ENCODE assay signal across 9 mouse cellular contexts in genomic region chr3:131105362-131105761, GRCm38 (mm10). TPM values are rescaled to one million over a fixed set of nuclear protein-coding genes. Genes with fewer than 3 reads are reported as not detected.
DNase-seq lines count a peak whose midpoint lies in the region; ATAC-seq and TF ChIP-seq lines count a peak whose summit lies in the region.
"Had no signal": no experiment of that assay in that cellular context is flagged by ENCODE, and none has a peak within 500 bp of the region (broad histone marks: within the 10 kb centered on the region; RNA-seq: fewer than 3 reads in every experiment).

No protein-coding gene starts in this region.

- no peak for TF ChIP-seq CTCF in midbrain, postnatal 0 days (IDR thresholded peaks at IDR 0.05)

- no peak overlapping the region for H3K9ac ChIP-seq in kidney, embryonic 15.5 days
- no peak overlapping the region for H3K9ac ChIP-seq in forebrain, embryonic 12.5 days
- no peak overlapping the region for H3K9ac ChIP-seq in hindbrain, embryonic 15.5 days
- no peak overlapping the region for H3K9ac ChIP-seq in midbrain, postnatal 0 days (replicated peaks; ENCODE audit: low read length, poor library complexity, severe bottlenecking)

- H3K27me3 ChIP-seq in kidney, embryonic 15.5 days: peaks cover 74% of the 10 kb centered on the region
- H3K27me3 ChIP-seq in forebrain, embryonic 12.5 days: peaks cover 61% of the 10 kb centered on the region
- H3K27me3 ChIP-seq in hindbrain, embryonic 15.5 days: peaks cover 37% of the 10 kb centered on the region
- H3K27me3 ChIP-seq in midbrain, postnatal 0 days (ENCODE audit: insufficient read depth, low read length): 0 out of 2 replicates have a peak, but pooled peaks cover 11% of the 10 kb centered on the region

- no peak for ATAC-seq in kidney, embryonic 15.5 days (replicated peaks; ENCODE audit: low FRiP score)
- ATAC-seq in forebrain, embryonic 12.5 days (ENCODE audit: low FRiP score): no peak
- ATAC-seq in hindbrain, embryonic 15.5 days (ENCODE audit: low FRiP score, low read depth): no peak
- ATAC-seq in midbrain, postnatal 0 days (ENCODE audit: low FRiP score): no peak
- ATAC-seq in frontal cortex, adult (ENCODE audit: low TSS enrichment): no peak

- peak overlapping the region; percentile 46 for H3K4me3 ChIP-seq in kidney, embryonic 15.5 days (replicated peaks)
- H3K4me3 ChIP-seq in forebrain, embryonic 12.5 days (replicated peaks): no peak overlapping the region
- H3K4me3 ChIP-seq in hindbrain, embryonic 15.5 days: no peak overlapping the region
- no peak overlapping the region for H3K4me3 ChIP-seq in midbrain, postnatal 0 days (ENCODE audit: low read depth, low read length)

- WGBS in kidney, embryonic 15.5 days: 53% methylated on average over 8 of the region's 8 CpGs
- WGBS in forebrain, embryonic 12.5 days: 37% methylated on average over 8 of the region's 8 CpGs
- 40% methylated on average over 8 of the region's 8 CpGs for WGBS in hindbrain, embryonic 15.5 days
- WGBS in midbrain, postnatal 0 days: 33% methylated on average over 8 of the region's 8 CpGs

- H3K36me3 ChIP-seq in kidney, embryonic 15.5 days: no peaks in the 10 kb centered on the region
- no peaks in the 10 kb centered on the region for H3K36me3 ChIP-seq in forebrain, embryonic 12.5 days (replicated peaks)
- H3K36me3 ChIP-seq in hindbrain, embryonic 15.5 days: no peaks in the 10 kb centered on the region
- H3K36me3 ChIP-seq in midbrain, postnatal 0 days (ENCODE audit: insufficient read depth, low read length): no peaks in the 10 kb centered on the region

- H3K4me2 ChIP-seq in kidney, embryonic 15.5 days: peak overlapping the region; percentile 83
- H3K4me2 ChIP-seq in forebrain, embryonic 12.5 days: peak overlapping the region; percentile 75; the same call in 1 of the 2 replicates
- peak overlapping the region; percentile 75 for H3K4me2 ChIP-seq in hindbrain, embryonic 15.5 days
- H3K4me2 ChIP-seq in midbrain, postnatal 0 days (ENCODE audit: low read depth, low read length, poor library complexity, severe bottlenecking): peak overlapping the region; percentile 67

- no peaks in the 10 kb centered on the region for H3K9me3 ChIP-seq in kidney, embryonic 15.5 days (replicated peaks)
- H3K9me3 ChIP-seq in forebrain, embryonic 12.5 days: no peaks in the 10 kb centered on the region
- H3K9me3 ChIP-seq in hindbrain, embryonic 15.5 days: no peaks in the 10 kb centered on the region
- no peaks in the 10 kb centered on the region for H3K9me3 ChIP-seq in midbrain, postnatal 0 days (ENCODE audit: low read length)

- peak overlapping the region; percentile 62 for H3K27ac ChIP-seq in kidney, embryonic 15.5 days
- no peak overlapping the region for H3K27ac ChIP-seq in forebrain, embryonic 12.5 days
- H3K27ac ChIP-seq in hindbrain, embryonic 15.5 days (replicated peaks): no peak overlapping the region
- peak overlapping the region; percentile 13; the same call in 1 of the 2 replicates for H3K27ac ChIP-seq in midbrain, postnatal 0 days (ENCODE audit: low read depth, low read length)

- DNase-seq in kidney, postnatal 4 days: no peak
- DNase-seq in midbrain, postnatal 0 days (ENCODE audit: low spot score): no peak
- DNase-seq in retina, embryonic 14.5 days (ENCODE audit: low spot score): no peak
- DNase-seq: cerebellum, adult 9-11 months; kidney, adult 9 months had no signal

- peaks cover 49% of the 10 kb centered on the region for H3K4me1 ChIP-seq in kidney, embryonic 15.5 days
- H3K4me1 ChIP-seq in forebrain, embryonic 12.5 days: peaks cover 56% of the 10 kb centered on the region
- peaks cover 19% of the 10 kb centered on the region for H3K4me1 ChIP-seq in hindbrain, embryonic 15.5 days (replicated peaks)
- H3K4me1 ChIP-seq in midbrain, postnatal 0 days (ENCODE audit: insufficient read depth, low read length): no peaks in the 10 kb centered on the region; the same call in 1 of the 2 replicates

RNA-seq across cellular contexts. Expression of gene Lef1, which starts 4.9 kb away (rescaled TPM):
- 25.6 and 26.2 TPM in 2 replicates for polyA plus RNA-seq in kidney, embryonic 15.5 days (2015; fragmentation: Nextera tagmentation; extraction: Ambion mirVana)
- polyA plus RNA-seq in forebrain, embryonic 12.5 days (2016; fragmentation: Nextera tagmentation; extraction: Ambion mirVana): 48.5 and 55.1 TPM in 2 replicates
- polyA plus RNA-seq in hindbrain, embryonic 15.5 days (2015; fragmentation: Nextera tagmentation; extraction: Ambion mirVana): 10.2 and 16.0 TPM in 2 replicates
- 42.0 and 48.6 TPM in 2 replicates for total RNA-seq in midbrain, postnatal 0 days (2014; rRNA removed)
- 50.4 and 52.0 TPM in 2 replicates for polyA plus RNA-seq in midbrain, postnatal 0 days (2015; fragmentation: Nextera tagmentation; extraction: Ambion mirVana)

Comparison
In these comparisons a context has a peak if more than half of its experiments do, and no peak if none do; other contexts are left out.
1. H3K27ac ChIP-seq: peak in kidney, embryonic 15.5 days (single experiment) and midbrain, postnatal 0 days (single experiment); none in forebrain, embryonic 12.5 days (single experiment) and hindbrain, embryonic 15.5 days (single experiment).
2. Peak in every context shown above with its lines, with median percentiles within 50 percentile points of each other: H3K4me2 ChIP-seq.